Mouse (Mus musculus): ENCODE results near the gene Gstt1. TPM values are rescaled to one million over a fixed set of nuclear protein-coding genes. Genes with fewer than 3 reads are reported as not detected.
A peak's percentile ranks its signal among the peaks of the same experiment; 100 is the strongest.
"Not testable (repeated sequence)": the region's sequence is repeated elsewhere in the genome, so short reads cannot be mapped to it uniquely, and the experiment has no call there.

Gene Gstt1
- polyA plus RNA-seq, 1 experiment from 2014 or later = 4.2 TPM

DNA sequence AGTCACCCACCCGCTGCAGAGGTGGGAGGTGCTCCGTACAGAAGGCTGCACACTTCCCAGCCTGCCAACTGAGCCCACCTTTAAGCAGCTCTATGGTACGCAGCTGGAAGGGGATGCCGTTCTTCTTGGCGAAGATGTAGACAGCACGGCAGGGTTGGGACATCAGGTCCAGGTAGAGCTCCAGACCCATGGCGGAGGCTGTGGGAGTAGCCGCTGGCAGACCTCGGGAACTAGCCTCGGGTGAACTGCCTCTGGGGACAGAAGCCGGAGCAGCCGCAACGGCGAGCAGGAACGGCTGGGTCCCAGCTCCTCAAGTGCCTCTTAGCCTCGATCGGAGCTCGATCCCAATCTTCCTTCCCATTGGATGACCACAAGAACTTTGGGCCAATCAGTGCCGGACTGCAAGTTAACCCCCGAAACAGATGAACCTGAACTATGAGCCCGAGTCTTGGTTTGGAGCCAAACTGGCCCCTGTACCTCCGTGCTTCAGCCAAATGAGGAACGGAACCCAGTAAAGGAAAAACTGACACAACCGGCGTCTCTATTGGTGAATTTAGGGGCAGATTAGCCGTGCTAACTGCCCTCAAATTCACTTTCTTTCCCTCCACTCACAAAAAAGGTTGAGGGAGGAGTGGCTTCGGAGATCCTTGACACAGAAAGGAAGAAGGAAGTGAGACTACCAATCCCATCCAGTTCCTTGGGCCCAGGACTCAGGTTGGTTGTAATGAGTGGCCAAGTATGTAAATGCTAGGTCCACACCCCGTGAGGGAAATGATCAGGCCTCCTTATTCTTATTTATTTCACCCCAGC, 17.4 kb downstream of the Gstt1 start, which contains the start of the genes Gm20441 and Gstt3:
Gene Gm20441 (minus strand): TSS at position 186 of the 810 bp plus-strand sequence.
Gene Gstt3 (minus strand): TSS at position 646 of the 810 bp plus-strand sequence.
- no peaks in the 10 kb centered on the region for H3K9me3 ChIP-seq (replicated peaks)
- WGBS = 2% methylated on average over 28 of the region's 28 CpGs
- peak within 1 kb of the TSS; percentile 96 for H3K4me2 ChIP-seq
- H3K4me1 ChIP-seq (replicated peaks) = peaks cover 15% of the 10 kb centered on the region
- ATAC-seq (ENCODE audit: insufficient number of reproducible peaks, low FRiP score) = peak; percentile 52; the same call in 1 of the 2 replicates
- H3K4me3 ChIP-seq = peak within 1 kb of the TSS; percentile 49
- no peaks in the 10 kb centered on the region for H3K36me3 ChIP-seq
- no peak within 1 kb of the TSS for H3K27ac ChIP-seq (ENCODE audit: poor library complexity, severe bottlenecking)
- H3K27me3 ChIP-seq (replicated peaks) = peaks cover 30% of the 10 kb centered on the region
- peak within 1 kb of the TSS; percentile 50 for H3K9ac ChIP-seq

DNA sequence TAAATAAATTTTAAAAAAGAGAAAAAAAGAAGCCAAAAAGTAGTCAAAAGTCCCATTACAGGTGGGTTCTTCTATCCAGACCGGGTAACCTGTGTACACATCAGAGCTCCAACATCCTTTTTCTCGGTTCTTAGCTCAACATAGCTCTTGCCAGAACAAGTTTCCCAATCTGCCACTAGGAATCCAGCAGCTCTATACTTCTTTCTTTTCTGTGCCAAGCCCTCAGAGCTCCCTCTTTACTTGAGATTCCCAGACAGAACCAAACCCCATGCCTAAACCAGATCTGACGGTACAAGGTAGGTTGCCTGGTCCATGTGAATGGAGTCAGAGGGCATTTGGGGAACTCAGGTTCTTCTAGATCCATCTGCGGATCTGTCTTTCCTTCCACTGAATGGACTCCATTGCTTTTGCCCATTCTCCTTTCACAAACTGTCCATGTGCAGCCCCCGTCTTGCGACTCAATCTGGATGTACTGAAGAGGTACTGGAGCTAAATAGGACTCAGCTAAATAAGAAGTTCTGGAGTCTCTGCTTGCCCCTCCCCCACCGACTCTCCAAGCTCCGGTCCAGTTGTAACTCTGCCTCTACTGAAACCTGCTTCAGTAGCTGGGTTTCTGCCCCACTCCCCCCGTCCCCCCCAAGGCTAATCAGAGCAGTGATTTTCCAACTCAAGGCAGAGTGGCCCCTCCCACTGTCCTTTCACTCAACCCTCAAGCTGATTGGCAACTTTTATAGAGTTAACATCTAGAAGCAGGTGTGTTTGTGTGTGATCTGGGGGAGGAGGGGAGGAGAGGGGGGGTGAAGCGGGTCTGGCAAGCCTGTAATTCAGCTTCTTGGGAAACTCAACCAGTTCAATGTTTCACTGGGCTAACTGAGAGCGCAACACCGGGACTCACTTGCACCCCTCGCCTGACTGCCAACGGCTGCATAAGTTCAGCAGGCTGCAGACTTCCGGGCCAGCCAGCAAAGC, 18.9 kb downstream of the Gstt1 start:
- 37% methylated on average over 15 of the region's 15 CpGs for WGBS
- H3K9me3 ChIP-seq (replicated peaks) = no peaks in the 10 kb centered on the region
- ATAC-seq (ENCODE audit: insufficient number of reproducible peaks, low FRiP score) = no peak
- H3K4me3 ChIP-seq = 0 out of 2 replicates have a peak overlapping the region, but pooled peaks have one; percentile 49
- peaks cover 34% of the 10 kb centered on the region for H3K27me3 ChIP-seq (replicated peaks)
- peak overlapping the region; percentile 96 for H3K4me2 ChIP-seq
- no peaks in the 10 kb centered on the region for H3K36me3 ChIP-seq
- no peak overlapping the region for H3K27ac ChIP-seq (ENCODE audit: poor library complexity, severe bottlenecking)
- no peak overlapping the region for H3K9ac ChIP-seq
- peaks cover 15% of the 10 kb centered on the region for H3K4me1 ChIP-seq (replicated peaks)

DNA sequence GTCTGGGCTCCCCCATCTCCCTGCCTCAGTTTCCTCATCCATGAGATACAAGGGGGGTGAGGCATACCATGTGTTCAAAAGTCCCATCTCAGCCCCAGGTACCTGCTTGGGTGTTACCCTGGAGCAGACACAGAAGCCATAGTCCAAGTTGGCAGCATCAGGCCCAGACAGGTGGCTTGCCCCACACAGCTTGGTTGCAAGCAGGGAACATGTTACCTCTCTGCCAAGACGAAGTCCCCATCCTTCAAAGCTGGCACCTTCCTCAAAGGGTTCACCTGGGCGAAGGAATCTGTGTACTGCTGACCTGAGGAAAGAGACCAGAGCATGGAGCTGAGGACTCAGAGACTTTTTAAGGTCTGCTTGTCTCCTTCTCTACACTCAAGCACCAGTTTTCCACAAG, 20.5 kb downstream of the Gstt1 start:
- Histone ChIP-seq H3K9me3 (replicated peaks) (no peaks in the 10 kb centered on the region), H3K4me1 (replicated peaks) (peaks cover 15% of the 10 kb centered on the region), H3K27me3 (replicated peaks) (peaks cover 35% of the 10 kb centered on the region), H3K27ac (ENCODE audit: poor library complexity, severe bottlenecking) (no peak overlapping the region), H3K4me2 (no peak overlapping the region), H3K36me3 (no peaks in the 10 kb centered on the region), H3K9ac (no peak overlapping the region), H3K4me3 (no peak overlapping the region)
- ATAC-seq (ENCODE audit: insufficient number of reproducible peaks, low FRiP score) = no peak
- whole genome bisulfite sequencing = 64% methylated on average over 2 of the region's 2 CpGs

DNA sequence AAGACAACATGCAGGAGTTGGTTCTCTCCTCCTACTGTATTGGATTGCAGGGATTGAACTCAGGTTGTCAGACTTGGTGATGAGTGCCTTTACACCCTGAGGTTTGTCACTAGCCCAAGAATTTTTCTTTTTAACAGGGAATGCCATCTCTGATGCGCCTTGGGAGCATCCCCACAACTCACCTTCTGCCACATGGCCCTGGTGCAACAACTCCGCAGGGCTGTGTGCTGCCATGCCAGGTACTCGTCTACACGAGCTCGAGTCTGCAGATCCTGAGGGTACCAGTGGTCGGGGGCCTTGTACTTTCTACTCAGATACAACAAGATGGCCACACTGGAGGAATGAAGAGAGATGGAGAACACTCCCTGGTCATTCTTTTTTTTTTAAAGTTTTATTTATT, 21.8 kb downstream of the Gstt1 start:
- ATAC-seq (ENCODE audit: insufficient number of reproducible peaks, low FRiP score) = no peak
- no peak overlapping the region for H3K4me3 ChIP-seq
- 79% methylated on average over 6 of the region's 6 CpGs for WGBS

GRCm38 (mm10) chr10:75774587-75774986, 23.8 kb downstream of the Gstt1 start:
- no peak overlapping the region for H3K4me3 ChIP-seq
- peaks cover 23% of the 10 kb centered on the region for H3K27me3 ChIP-seq (replicated peaks)
- ATAC-seq (ENCODE audit: insufficient number of reproducible peaks, low FRiP score) = no peak
- no peak overlapping the region for H3K4me2 ChIP-seq
- no peaks in the 10 kb centered on the region for H3K9me3 ChIP-seq (replicated peaks)
- WGBS = 86% methylated on average over 9 of the region's 9 CpGs
- H3K4me1 ChIP-seq (replicated peaks) = peaks cover 12% of the 10 kb centered on the region
- no peak overlapping the region for H3K9ac ChIP-seq
- H3K27ac ChIP-seq (ENCODE audit: poor library complexity, severe bottlenecking) = no peak overlapping the region
- no peaks in the 10 kb centered on the region for H3K36me3 ChIP-seq

More for the DNA sequence above, 21.8 kb downstream of the Gstt1 start:
- H3K27me3 ChIP-seq (replicated peaks) = peaks cover 35% of the 10 kb centered on the region
- no peaks in the 10 kb centered on the region for H3K9me3 ChIP-seq (replicated peaks)
- H3K27ac ChIP-seq (ENCODE audit: poor library complexity, severe bottlenecking) = no peak overlapping the region
- no peak overlapping the region for H3K9ac ChIP-seq
- no peak overlapping the region for H3K4me2 ChIP-seq
- H3K4me1 ChIP-seq (replicated peaks) = peaks cover 24% of the 10 kb centered on the region
- H3K36me3 ChIP-seq = no peaks in the 10 kb centered on the region

GRCm38 (mm10) chr10:75774102-75774501, 24.3 kb downstream of the Gstt1 start:
- ATAC-seq (ENCODE audit: insufficient number of reproducible peaks, low FRiP score) = no peak
- Histone ChIP-seq H3K9ac (no peak overlapping the region), H3K9me3 (replicated peaks) (no peaks in the 10 kb centered on the region), H3K27me3 (replicated peaks) (peaks cover 18% of the 10 kb centered on the region; the same call in 1 of the 2 replicates), H3K36me3 (no peaks in the 10 kb centered on the region), H3K4me1 (replicated peaks) (peaks cover 10% of the 10 kb centered on the region), H3K4me3 (no peak overlapping the region), H3K27ac (ENCODE audit: poor library complexity, severe bottlenecking) (no peak overlapping the region), H3K4me2 (no peak overlapping the region)
- 84% methylated on average over 5 of the region's 5 CpGs for WGBS

DNA sequence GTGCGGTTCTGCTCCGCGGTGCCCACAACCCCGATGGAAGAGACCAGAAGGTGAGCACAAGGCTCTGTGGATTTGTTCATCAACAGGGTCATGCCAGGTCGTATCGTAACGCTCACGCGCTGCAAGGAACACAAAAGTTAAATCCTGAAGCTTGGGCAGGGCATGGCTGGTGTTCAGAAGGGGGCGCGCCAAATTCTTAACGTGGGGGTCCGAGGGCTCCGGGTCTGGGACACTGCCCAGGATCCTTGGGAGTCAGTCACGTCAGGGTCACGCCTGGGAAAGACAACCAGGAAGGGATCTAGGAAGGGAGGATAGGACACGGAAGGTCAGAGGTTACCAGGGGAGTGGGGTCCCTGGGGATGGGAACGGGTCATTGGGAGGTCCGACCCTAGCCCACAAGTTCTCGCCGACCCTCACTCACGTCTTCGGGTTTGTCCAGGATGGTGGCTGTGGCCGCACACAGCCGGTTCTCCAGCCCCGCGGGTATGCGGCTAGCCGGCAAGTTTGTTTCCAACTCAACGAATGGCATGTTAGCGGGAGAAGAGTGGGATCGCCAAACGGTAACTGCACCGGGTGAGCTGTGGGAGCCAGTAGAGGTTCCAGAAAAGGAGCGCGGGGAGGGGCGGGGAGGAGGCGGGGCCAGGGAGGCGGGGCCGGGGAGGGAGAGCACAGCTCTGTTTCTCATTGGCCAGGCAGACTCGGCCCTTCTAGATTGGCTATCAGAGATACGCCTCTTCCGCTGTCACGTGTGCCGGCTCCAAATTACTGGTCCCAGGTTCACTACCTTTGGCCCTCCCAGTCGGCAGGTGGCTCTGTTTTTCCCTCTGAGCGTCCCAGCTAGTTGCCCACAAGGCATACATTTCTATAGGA, 25.4 kb downstream of the Gstt1 start, which contains the start of gene Ddt:
Gene Ddt (minus strand): TSS at position 620 of the 870 bp plus-strand sequence.
- peak within 1 kb of the TSS; percentile 99 for H3K4me2 ChIP-seq
- peak within 1 kb of the TSS; percentile 78 for H3K9ac ChIP-seq
- no peaks in the 10 kb centered on the region for H3K36me3 ChIP-seq
- no peak within 1 kb of the TSS for H3K27ac ChIP-seq (ENCODE audit: poor library complexity, severe bottlenecking)
- peak within 1 kb of the TSS; percentile 62 for H3K4me3 ChIP-seq
- H3K4me1 ChIP-seq (replicated peaks) = peaks cover 10% of the 10 kb centered on the region
- H3K9me3 ChIP-seq (replicated peaks) = no peaks in the 10 kb centered on the region
- under 1% methylated on average over 44 of the region's 47 CpGs for WGBS
- peak; percentile 97 for ATAC-seq (ENCODE audit: insufficient number of reproducible peaks, low FRiP score)
- peaks cover 11% of the 10 kb centered on the region; the same call in 1 of the 2 replicates for H3K27me3 ChIP-seq (replicated peaks)

DNA sequence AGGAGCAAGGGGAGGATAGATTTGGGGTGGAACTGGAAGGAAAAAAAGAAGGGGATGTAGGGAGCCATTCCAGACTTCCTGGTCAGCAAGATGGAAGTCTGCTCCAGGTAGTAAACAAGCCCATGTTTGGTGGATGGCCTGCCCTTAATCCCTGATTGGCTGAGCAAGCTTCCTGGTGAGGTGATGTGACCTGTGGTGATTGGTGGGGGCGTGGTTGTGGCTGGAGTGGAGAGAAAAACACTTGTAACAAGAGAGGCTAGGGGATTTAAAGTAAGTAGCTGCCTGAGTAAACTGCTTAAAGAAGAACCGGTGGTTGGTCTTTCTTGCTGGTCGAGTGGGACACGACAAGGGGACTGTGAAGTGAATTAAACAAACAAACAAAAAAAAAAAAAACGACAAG, 30.6 kb downstream of the Gstt1 start:
- H3K4me3 ChIP-seq; H3K27me3 ChIP-seq (replicated peaks); H3K9me3 ChIP-seq (replicated peaks); H3K27ac ChIP-seq (ENCODE audit: poor library complexity, severe bottlenecking); ATAC-seq (ENCODE audit: insufficient number of reproducible peaks, low FRiP score); H3K36me3 ChIP-seq; H3K9ac ChIP-seq; H3K4me2 ChIP-seq: not testable (repeated sequence)
- peaks cover 18% of the 10 kb centered on the region for H3K4me1 ChIP-seq (replicated peaks)
- 29% methylated on average over 5 of the region's 5 CpGs for WGBS

- ATAC-seq (ENCODE audit: insufficient number of reproducible peaks, low FRiP score) = no peak
- Histone ChIP-seq H3K27ac (ENCODE audit: poor library complexity, severe bottlenecking) (no peak overlapping the region), H3K36me3 (no peaks in the 10 kb centered on the region), H3K4me2 (no peak overlapping the region), H3K4me3 (no peak overlapping the region), H3K9ac (no peak overlapping the region), H3K9me3 (replicated peaks) (no peaks in the 10 kb centered on the region), H3K27me3 (replicated peaks) (no peaks in the 10 kb centered on the region), H3K4me1 (replicated peaks) (peaks cover 14% of the 10 kb centered on the region)
- 81% methylated on average over 6 of the region's 6 CpGs for WGBS
Measured at GRCm38 (mm10) chr10:75766856-75767255, 31.5 kb downstream of the Gstt1 start.
